Mouse (Mus musculus): ENCODE results near the gene Trio.

- TF ChIP-seq TAL1 (IDR thresholded peaks at IDR 0.05; ENCODE audit: low read length) (no peak), GATA1 (IDR thresholded peaks at IDR 0.05; ENCODE audit: low read length) (no peak)
Observed at GRCm38 (mm10) chr15:27756426-27756825, 269.2 kb downstream of the Trio start.
